Mouse (Mus musculus) layer of hippocampus, adult 18-20 months (tissue): ENCODE results near the gene Tbcd. TPM values are rescaled to one million over a fixed set of nuclear protein-coding genes. Genes with fewer than 3 reads are reported as not detected.

Experiments used
- DNase-seq, 2 experiments: peaks; one replicate each; pipeline ENCODE4 v3.0.0; 2022; ENCODE audit warnings: low spot score in 2 of 2
- total RNA-seq, 2 experiments: library from RNA; stranded (reverse); gene quantifications; 2 replicates each; pipeline ENCODE4 v1.2.3; 2021

Tbcd gene
- total RNA-seq, 2 experiments from 2014 or later = 37.1 to 39.0 TPM

GRCm38 (mm10) chr11:121563312-121563711, 111.6 kb downstream of the Tbcd start:
- DNase-seq = no peak

- DNase-seq = no peak
These were observed 112.5 kb downstream of the Tbcd start for GRCm38 (mm10) chr11:121564265-121564664.

DNA sequence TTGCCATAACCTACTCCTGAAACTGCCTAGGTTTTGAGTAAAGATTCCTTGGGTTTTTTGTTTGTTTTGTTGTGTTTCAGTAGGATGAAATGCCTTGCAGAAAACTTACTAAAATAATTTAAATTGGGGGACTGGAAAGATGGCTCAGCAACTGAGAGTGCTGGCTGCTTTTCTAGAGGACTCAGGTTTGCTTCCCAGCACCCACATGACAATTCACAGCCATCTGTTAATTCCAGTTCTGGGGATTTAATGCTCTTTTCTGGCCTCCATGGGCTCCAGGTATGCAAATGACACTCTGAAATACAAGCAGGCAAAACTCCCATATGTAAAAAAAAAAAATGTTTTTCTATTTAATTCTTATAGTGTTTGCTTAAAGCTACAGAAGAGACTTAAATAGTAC, 130.1 kb downstream of the Tbcd start:
- DNase-seq = peak in 1 of 2 experiments; percentile 10

DNA sequence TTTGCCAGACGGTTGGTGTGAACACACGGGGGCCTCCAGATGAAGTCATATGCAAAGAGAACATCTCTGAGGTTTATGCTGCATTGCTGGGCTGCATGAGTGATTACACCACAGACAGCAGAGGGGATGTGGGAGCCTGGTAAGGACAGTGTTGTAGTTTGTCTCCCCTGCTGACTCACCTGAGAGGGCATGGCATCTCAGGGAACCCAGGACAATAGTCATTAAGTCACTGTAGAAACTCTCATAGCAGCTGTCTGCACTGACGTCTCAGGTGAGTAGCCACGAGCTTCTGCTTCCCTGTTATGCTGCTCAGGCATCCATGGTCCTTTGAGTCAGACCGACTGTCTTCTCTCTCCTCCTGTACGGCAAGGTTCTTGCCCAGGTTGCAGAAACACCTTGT, 145.5 kb downstream of the Tbcd start:
- DNase-seq = no peak

DNA sequence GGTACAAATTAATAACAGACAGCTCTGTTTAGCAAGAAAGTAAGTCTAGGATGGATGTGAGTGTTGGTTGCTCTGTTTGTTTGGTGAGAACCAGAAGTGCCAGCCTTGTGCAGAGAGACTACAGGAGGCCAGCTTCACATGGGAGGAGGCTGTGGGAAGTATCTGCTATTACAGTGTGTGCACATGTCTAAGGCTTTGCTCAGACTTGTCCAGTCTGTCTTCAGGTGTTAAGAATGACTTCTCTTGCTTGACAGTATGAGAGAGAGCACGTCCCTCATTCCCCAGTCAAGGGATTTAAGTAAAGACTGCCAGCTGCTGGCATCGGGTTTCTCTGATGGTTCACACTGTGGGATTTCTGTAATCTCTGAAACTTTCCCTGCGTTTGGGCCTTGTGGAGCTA, 149.7 kb downstream of the Tbcd start:
- no peak for DNase-seq

GRCm38 (mm10) chr11:121605604-121606003, 153.9 kb downstream of the Tbcd start:
- no peak for DNase-seq

- no peak for DNase-seq
These were observed 159.2 kb downstream of the Tbcd start for GRCm38 (mm10) chr11:121610976-121611375.

- no peak for DNase-seq
These were observed 164.3 kb downstream of the Tbcd start for GRCm38 (mm10) chr11:121615961-121616485.

DNA sequence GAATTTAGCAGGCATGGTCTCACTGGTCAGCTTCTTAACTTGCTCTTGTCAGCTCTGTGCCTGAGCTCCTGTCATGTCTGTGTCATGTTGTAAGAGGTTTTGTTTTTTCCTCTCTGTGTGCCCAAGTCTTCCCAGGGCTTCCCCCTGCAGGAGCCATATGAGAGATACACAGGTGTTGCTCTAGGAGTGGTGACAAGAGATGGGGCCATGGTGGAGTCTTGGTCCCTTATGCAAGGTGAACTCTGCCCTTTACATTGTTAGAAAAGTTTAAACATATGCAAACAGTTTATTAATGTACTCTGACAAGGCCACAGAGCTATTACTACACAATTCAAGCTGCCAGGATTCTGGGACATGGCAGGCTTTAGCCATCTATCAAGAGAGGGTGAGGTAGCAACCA, 164.8 kb downstream of the Tbcd start:
- DNase-seq = no peak

- no peak for DNase-seq
These were observed 165.6 kb downstream of the Tbcd start for GRCm38 (mm10) chr11:121617371-121617770.

DNA sequence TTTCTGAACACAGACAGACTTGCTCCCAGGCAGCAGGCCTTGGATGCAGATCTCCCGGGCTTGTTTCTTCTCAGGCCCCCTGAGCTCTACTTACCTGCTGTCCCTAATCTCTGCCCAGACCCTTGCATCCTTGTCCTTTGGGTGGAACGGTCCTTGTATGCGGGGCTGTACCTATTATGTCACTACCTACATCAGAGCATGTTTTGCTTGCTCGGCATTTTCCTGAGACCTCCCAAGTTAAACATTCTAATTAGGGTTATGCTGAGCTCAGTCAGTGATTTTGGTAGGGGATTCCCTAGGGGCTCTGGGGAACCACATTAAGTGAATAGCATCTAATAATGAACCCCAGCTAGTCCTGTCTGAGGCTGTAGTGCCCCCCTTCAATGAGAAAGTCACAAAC, 173.3 kb downstream of the Tbcd start:
- no peak for DNase-seq

DNA sequence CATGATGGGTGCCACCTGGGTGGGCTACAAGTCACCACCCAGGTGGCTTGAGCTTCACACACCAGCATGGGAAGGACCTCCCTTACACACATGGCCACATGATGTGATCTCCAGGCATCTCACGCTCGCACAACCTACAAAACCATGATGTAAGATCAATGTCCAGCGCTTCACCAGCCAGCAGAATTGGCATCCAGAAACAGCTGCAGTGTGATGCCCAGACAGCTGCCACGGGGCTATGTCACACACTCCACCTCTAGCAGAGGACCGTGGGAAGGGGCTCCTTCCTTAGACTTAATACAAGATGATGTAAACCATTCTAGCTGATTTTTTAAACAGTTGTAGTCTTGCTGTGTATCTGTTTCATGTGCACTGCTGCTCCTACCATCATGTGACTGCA, 175.8 kb downstream of the Tbcd start:
- DNase-seq = no peak

DNA sequence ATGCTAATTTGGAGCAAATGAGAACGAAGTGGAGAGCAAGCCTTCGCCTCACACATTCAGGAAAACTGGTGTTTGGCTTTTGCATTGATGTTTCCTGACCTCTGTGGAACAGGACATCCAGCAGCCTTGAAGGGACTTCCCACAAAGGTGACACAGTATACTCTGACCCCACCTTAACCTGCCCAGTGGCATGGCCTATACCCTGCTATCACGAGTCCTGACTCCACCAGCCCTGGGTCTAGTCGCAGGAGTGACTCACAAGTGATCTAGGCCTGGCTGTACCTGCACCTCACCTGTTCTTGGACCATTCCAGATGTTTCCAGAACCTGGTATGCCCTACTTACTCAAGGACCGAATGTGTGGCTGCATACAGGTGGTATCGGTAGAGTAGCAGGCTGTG, 177.8 kb downstream of the Tbcd start:
- no peak for DNase-seq

DNA sequence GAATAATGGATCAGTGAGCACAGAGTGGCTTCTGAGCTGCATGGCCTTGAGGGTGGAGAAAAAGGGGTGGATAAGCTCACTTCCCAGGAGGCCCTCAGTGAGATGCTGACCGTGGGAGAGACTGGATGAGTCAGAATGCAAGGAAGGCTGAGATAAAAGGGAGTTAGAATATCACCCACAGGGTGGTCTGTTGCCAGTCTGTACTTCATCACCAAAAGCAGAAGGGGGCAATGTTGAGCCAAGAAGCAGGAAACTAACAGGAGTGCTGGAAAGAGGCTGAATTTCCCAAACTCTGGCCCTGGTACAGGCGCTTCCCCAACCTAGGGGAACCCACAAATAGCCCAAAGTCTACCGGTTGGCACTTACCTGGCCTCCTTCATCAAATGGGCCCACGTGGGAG, 178.7 kb downstream of the Tbcd start:
- peak in 1 of 2 experiments; percentile 32 for DNase-seq

DNA sequence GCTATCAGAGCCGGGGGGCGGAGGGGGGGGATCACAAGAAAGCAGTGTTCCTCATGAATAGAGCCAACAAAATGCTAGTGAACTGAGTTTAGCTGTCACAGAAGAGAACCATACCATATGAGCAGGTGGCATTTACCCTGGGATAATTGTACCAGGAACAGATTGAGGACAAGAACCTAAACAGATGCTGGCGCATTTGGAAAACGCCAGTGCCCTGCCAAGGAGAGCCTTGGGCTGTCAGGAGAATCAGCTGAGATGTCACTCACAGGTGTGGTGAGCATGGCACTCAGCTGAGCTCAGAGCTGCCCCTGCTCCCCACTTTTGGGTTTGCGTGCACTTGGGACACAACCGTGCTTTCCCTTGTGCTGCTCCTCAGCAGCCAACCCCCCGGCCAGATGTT, 179.7 kb downstream of the Tbcd start:
- peak in 1 of 2 experiments; percentile 30 for DNase-seq

- no peak for DNase-seq
These were observed 184.9 kb downstream of the Tbcd start for GRCm38 (mm10) chr11:121636646-121637045.

DNA sequence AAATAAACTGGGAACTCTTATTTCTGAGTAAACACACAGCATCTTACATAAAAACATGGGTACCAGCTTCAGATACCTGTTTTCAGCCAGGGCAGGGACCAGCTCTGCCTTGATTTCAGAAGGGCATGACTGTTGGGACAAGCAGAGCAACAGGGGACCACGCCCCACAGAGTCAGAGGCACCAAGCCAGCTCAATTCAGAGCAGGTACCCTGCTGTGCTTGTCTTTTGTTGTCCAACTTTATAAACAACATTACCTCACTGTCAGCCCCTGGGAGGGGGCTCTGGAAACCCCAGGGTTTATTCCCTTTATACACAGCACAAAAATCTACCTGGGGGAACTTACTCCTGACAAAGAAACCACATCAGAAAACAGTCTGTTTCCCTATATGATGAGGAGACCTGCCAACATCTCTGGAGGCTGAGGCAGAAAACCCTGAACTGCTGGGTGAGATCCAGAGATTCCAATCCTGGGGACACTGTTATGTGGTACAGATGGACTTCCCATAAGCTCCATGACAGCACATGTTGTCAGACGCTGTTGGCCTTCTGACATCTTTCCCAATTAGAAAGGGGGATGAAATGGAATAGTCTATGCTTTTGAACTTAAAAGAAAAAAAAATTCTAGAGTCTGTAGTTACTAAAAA, 189.9 kb downstream of the Tbcd start:
- no peak for DNase-seq

DNA sequence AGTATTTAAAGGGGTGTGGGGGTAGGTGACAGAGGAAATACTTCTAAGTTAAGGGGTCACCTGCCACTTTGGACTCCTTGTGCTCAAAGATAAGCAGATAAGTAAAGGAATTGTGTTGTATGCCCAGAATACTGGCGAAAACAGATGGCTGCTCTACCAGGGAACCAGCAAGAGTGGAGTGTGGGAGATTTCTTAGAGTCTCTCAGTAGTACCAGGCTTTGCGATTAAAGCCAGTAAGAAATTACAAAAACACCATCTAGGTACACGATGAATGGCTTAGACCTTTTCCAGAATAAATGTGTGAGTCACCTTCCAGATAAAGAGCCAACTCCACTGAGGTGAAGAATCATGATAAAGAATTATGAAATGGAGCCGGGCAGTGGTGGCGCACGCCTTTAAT, 193.6 kb downstream of the Tbcd start:
- DNase-seq = no peak

- no peak for DNase-seq
These were observed 195.6 kb downstream of the Tbcd start for GRCm38 (mm10) chr11:121647321-121647720.

GRCm38 (mm10) chr11:121648166-121648565, 196.4 kb downstream of the Tbcd start:
- DNase-seq = no peak

DNA sequence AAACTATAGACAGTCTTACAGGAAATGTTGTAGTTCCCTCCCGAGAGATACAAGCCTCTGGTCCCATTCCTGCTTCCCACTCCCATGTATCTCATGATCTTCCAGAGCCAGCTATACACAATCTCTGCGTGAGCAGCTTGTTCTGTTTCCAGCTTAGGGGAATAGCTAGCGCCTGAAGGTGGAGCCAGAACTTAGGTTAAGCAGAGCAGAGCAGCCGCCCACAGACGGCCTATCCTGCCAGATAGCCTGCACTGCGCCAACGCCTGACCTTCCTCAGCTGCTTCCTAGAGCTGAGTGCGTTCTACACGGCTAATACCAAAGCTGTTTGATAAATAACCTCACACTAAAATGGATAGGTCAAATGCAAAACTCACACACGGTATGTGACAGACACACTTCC, 198.2 kb downstream of the Tbcd start:
- peak; percentile 26 to 74 for DNase-seq

GRCm38 (mm10) chr11:121650668-121651067, 198.9 kb downstream of the Tbcd start:
- DNase-seq = no peak

DNA sequence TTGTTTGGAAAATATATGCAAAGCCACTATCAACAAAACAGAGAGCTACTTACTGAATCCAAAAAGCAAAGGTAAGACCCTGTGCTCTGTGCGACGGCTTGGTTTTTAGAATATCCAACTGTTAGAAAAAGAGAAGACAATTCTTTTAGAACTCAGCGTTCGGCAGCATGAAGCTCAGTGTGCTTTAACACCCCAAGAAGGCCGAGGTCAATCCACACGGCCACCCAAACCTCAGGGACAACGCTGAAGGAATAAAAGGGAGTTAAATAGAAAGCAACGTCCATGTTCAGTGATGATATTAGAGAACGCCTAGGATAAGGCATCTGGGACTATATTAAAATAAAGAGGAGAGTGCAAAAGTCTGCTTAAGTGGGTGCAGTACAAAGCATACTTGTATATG, 199.8 kb downstream of the Tbcd start:
- no peak for DNase-seq
